Mouse (Mus musculus): ENCODE data around the gene Gm17349.
A peak's percentile ranks its signal among the peaks of the same experiment; 100 is the strongest.

GRCm38 (mm10) chr15:99701999-99702900 is 3.0 kb downstream of the Gm17349 start, which contains the start of gene Smarcd1:
- TF ChIP-seq CTCF (IDR thresholded peaks at IDR 0.05; ENCODE audit: control insufficient read depth, insufficient read depth, insufficient replicate concordance, low read depth, low read length) (peak; percentile 92; the same call in 1 of the 2 replicates), POLR2A (IDR thresholded peaks at IDR 0.05; ENCODE audit: control insufficient read depth, low read depth, low read length) (peak; percentile 43)

Data from testis, adult 2 months (tissue).